Mouse (Mus musculus) MEL (cell line): Measurements from ENCODE around the gene Chst15. TPM values are rescaled to one million over a fixed set of nuclear protein-coding genes. Genes with fewer than 3 reads are reported as not detected.
A peak's percentile ranks its signal among the peaks of the same experiment; 100 is the strongest.

Source experiments
- DNase-seq: peaks from one replicate; pipeline ENCODE4 v3.0.0; 2011; ENCODE audit warnings: low read depth, low spot score
- H3K27ac ChIP-seq: 2 replicates; pipeline ENCODE4 v1.5.1; 2012; ENCODE audit warnings: low read depth, mild to moderate bottlenecking, control low read depth, low read length, moderate library complexity; ENCODE audit not compliant: control insufficient read depth
- H3K27me3 ChIP-seq, 2 experiments: fragments of 150-350 bp in 1 of 2; sonication (generic) in 1 of 2; 2 replicates each; pipeline ENCODE4 v1.6.1; 2012; ENCODE audit warnings: low read length in 2 of 2, mild to moderate bottlenecking in 2 of 2, improper control_type of control experiment in 1 of 2, moderate library complexity in 1 of 2; ENCODE audit not compliant: insufficient read depth in 2 of 2, control insufficient read depth in 1 of 2
- H3K36me3 ChIP-seq, 2 experiments: 2 replicates each; pipeline ENCODE4 v1.6.1; 2012 to 2014; ENCODE audit warnings: low read length in 2 of 2, improper control_type of control experiment in 1 of 2, inconsistent platforms in 1 of 2, mild to moderate bottlenecking in 1 of 2; ENCODE audit not compliant: insufficient read depth in 2 of 2, control insufficient read depth in 1 of 2
- H3K4me1 ChIP-seq, 2 experiments: fragments of 150-350 bp in 1 of 2; sonication (generic) in 1 of 2; 2 replicates each; pipeline ENCODE4 v1.6.1; 2012; ENCODE audit warnings: low read length in 2 of 2, improper control_type of control experiment in 1 of 2, mild to moderate bottlenecking in 1 of 2; ENCODE audit not compliant: insufficient read depth in 2 of 2, control insufficient read depth in 1 of 2
- H3K4me3 ChIP-seq, 2 experiments: fragments of 150-350 bp in 1 of 2; sonication (generic) in 1 of 2; 2 replicates each; pipeline ENCODE4 v1.5.1; 2012; ENCODE audit warnings: low read depth in 2 of 2, low read length in 2 of 2, mild to moderate bottlenecking in 2 of 2, moderate library complexity in 2 of 2, control low read depth in 1 of 2, improper control_type of control experiment in 1 of 2; ENCODE audit not compliant: control insufficient read depth in 1 of 2, insufficient read depth in 1 of 2
- H3K79me2 ChIP-seq: 2 replicates; pipeline ENCODE4 v1.6.1; 2012; ENCODE audit warnings: mild to moderate bottlenecking, low read length, moderate library complexity; ENCODE audit not compliant: control insufficient read depth, poor library complexity, insufficient read depth
- H3K9ac ChIP-seq: 2 replicates; pipeline ENCODE4 v1.6.1; 2012; ENCODE audit warnings: low read depth, mild to moderate bottlenecking, control low read depth, low read length, moderate library complexity; ENCODE audit not compliant: control insufficient read depth, poor library complexity, severe bottlenecking
- H3K9me3 ChIP-seq: fragments of 150-350 bp; sonication (generic); replicated peaks from 2 replicates; pipeline ENCODE4 v1.6.1; 2012; ENCODE audit warnings: mild to moderate bottlenecking, low read length, improper control_type of control experiment, moderate library complexity; ENCODE audit not compliant: insufficient read depth
- CHD1 ChIP-seq: IDR thresholded peaks from 2 replicates; pipeline ENCODE4 v1.6.1; 2012; ENCODE audit warnings: low read depth, mild to moderate bottlenecking, inconsistent platforms, low read length, improper control_type of control experiment
- CTCF ChIP-seq, 3 experiments: IDR thresholded peaks in 2 of 3; conservative IDR thresholded peaks in 1 of 3; 2 replicates each; pipeline ENCODE4 v1.5.1; 2011 to 2012; ENCODE audit warnings: low read length in 3 of 3, low read depth in 2 of 3, mild to moderate bottlenecking in 2 of 3, improper control_type of control experiment in 1 of 3, inconsistent platforms in 1 of 3, mixed read lengths in 1 of 3, moderate library complexity in 1 of 3; ENCODE audit not compliant: control insufficient read depth in 1 of 3, insufficient read depth in 1 of 3, poor library complexity in 1 of 3, severe bottlenecking in 1 of 3
- E2F4 ChIP-seq: IDR thresholded peaks from 2 replicates; pipeline ENCODE4 v1.6.1; 2011; ENCODE audit warnings: low read depth, low read length, improper control_type of control experiment, borderline replicate concordance
- ELF1 ChIP-seq: IDR thresholded peaks from 2 replicates; pipeline ENCODE4 v1.6.1; 2014; ENCODE audit warnings: low read depth, mild to moderate bottlenecking, inconsistent platforms, low read length, improper control_type of control experiment, moderate library complexity
- GATA1 ChIP-seq: IDR thresholded peaks from 2 replicates; pipeline ENCODE4 v1.6.1; 2011; ENCODE audit warnings: low read depth, low read length, improper control_type of control experiment
- HCFC1 ChIP-seq: IDR thresholded peaks from 2 replicates; pipeline ENCODE4 v1.6.1; 2012; ENCODE audit warnings: low read depth, mild to moderate bottlenecking, inconsistent platforms, low read length, improper control_type of control experiment, moderate library complexity
- JUND ChIP-seq: IDR thresholded peaks from 2 replicates; pipeline ENCODE4 v1.6.1; 2011; ENCODE audit warnings: low read depth, mild to moderate bottlenecking, improper control_type of control experiment, low read length
- MAFK ChIP-seq: IDR thresholded peaks from 2 replicates; pipeline ENCODE4 v1.6.1; 2011; ENCODE audit warnings: low read depth, mild to moderate bottlenecking, low read length, improper control_type of control experiment, borderline replicate concordance
- MAZ ChIP-seq: IDR thresholded peaks from 2 replicates; pipeline ENCODE4 v1.6.1; 2012; ENCODE audit warnings: low read depth, mild to moderate bottlenecking, inconsistent platforms, low read length, improper control_type of control experiment
- MEF2A ChIP-seq: IDR thresholded peaks from 2 replicates; pipeline ENCODE4 v1.6.1; 2014; ENCODE audit warnings: low read depth, mild to moderate bottlenecking, inconsistent platforms, low read length, improper control_type of control experiment; ENCODE audit not compliant: poor library complexity, insufficient replicate concordance, severe bottlenecking; ENCODE audit errors: extremely low read depth
- MYC ChIP-seq: IDR thresholded peaks from 2 replicates; pipeline ENCODE4 v1.6.1; 2011; ENCODE audit warnings: low read depth, mild to moderate bottlenecking, low read length, improper control_type of control experiment, moderate library complexity
- NRF1 ChIP-seq: IDR thresholded peaks from 2 replicates; pipeline ENCODE4 v1.6.1; 2014; ENCODE audit warnings: low read depth, mild to moderate bottlenecking, inconsistent platforms, low read length, improper control_type of control experiment, moderate library complexity; ENCODE audit not compliant: poor library complexity, insufficient read depth, severe bottlenecking
- POLR2AphosphoS5 ChIP-seq: IDR thresholded peaks from 2 replicates; pipeline ENCODE4 v1.6.1; 2012; ENCODE audit warnings: low read depth, borderline replicate concordance, mild to moderate bottlenecking, inconsistent platforms, low read length, moderate library complexity, mixed read lengths
- TBP ChIP-seq: IDR thresholded peaks from 2 replicates; pipeline ENCODE4 v1.8.0; 2011; ENCODE audit warnings: low read depth, low read length, improper control_type of control experiment
- TCF12 ChIP-seq: IDR thresholded peaks from 2 replicates; pipeline ENCODE4 v1.6.1; 2014; ENCODE audit warnings: low read depth, mild to moderate bottlenecking, inconsistent platforms, low read length, improper control_type of control experiment, moderate library complexity
- UBTF ChIP-seq: IDR thresholded peaks from 2 replicates; pipeline ENCODE4 v1.6.1; 2012; ENCODE audit warnings: low read depth, mild to moderate bottlenecking, inconsistent platforms, low read length, improper control_type of control experiment, moderate library complexity, borderline replicate concordance; ENCODE audit not compliant: insufficient read depth
- ZKSCAN1 ChIP-seq: IDR thresholded peaks from 2 replicates; pipeline ENCODE4 v1.6.1; 2012; ENCODE audit warnings: low read depth, mild to moderate bottlenecking, inconsistent platforms, low read length, improper control_type of control experiment, moderate library complexity
- ZMIZ1 ChIP-seq: IDR thresholded peaks from 2 replicates; pipeline ENCODE4 v1.6.1; 2012; ENCODE audit warnings: low read depth, mild to moderate bottlenecking, inconsistent platforms, low read length, improper control_type of control experiment, moderate library complexity
- polyA plus RNA-seq, 2 experiments: library from polyadenylated mRNA; stranded (reverse) in 1 of 2; unstranded in 1 of 2; fragments of >175 nt in 1 of 2; fragments of >200 nt in 1 of 2; gene quantifications; 2 replicates each; pipeline versions ENCODE4 v1.2.1 to v1.2.4; 2012; ENCODE audit warnings: low replicate concordance in 2 of 2, low read depth in 1 of 2; ENCODE audit not compliant: insufficient read length in 2 of 2, insufficient read depth in 1 of 2, missing spikeins in 1 of 2
- total RNA-seq: library from RNA; depleted of rRNA; stranded (reverse); fragments of 300-350 nt; gene quantifications from 2 replicates; pipeline ENCODE4 v1.2.3, GENCODE M21; 2012

Chst15 gene
- total and polyA plus RNA-seq, 3 experiments = 14.9 to 18.1 TPM; not detected in 1

- TF ChIP-seq E2F4 (no peak), GATA1 (peak; percentile 95), TCF12 (peak; percentile 90), HCFC1 (peak; percentile 25; the same call in 1 of the 2 replicates), CHD1 (no peak), TBP (peak; percentile 52), CTCF (IDR thresholded peaks at IDR 0.05 in 2 of 3, conservative IDR thresholded peaks at IDR 0.05 in 1 of 3; ENCODE audit: control insufficient read depth in 1 of 3, insufficient read depth in 1 of 3, low read depth in 2 of 3, low read length in 3 of 3, poor library complexity in 1 of 3, severe bottlenecking in 1 of 3) (no peak)
These were observed 48.8 kb upstream of the Chst15 start (continued) for GRCm38 (mm10) chr7:132365703-132366384.

GRCm38 (mm10) chr7:132365111-132365510 lies 48.1 kb upstream of the Chst15 start:
- no peaks in the 10 kb centered on the region for H3K27me3 ChIP-seq
- peaks cover 21 to 46% of the 10 kb centered on the region in 2 experiments for H3K4me1 ChIP-seq
- no peak; the same call in 1 of the 2 replicates for TF ChIP-seq ZMIZ1
- TF ChIP-seq MEF2A = no peak
- no peak for TF ChIP-seq NRF1
- no peak for TF ChIP-seq MYC
- no peak for TF ChIP-seq MAFK
- no peak for TF ChIP-seq E2F4
- no peak for TF ChIP-seq TBP
- no peak for TF ChIP-seq ELF1
- no peak for TF ChIP-seq UBTF
- TF ChIP-seq ZKSCAN1 = no peak
- no peak for TF ChIP-seq JUND
- TF ChIP-seq MAZ = no peak
- TF ChIP-seq POLR2AphosphoS5 = no peak
- TF ChIP-seq CTCF (IDR thresholded peaks at IDR 0.05 in 2 of 3, conservative IDR thresholded peaks at IDR 0.05 in 1 of 3; ENCODE audit: control insufficient read depth in 1 of 3, insufficient read depth in 1 of 3, low read depth in 2 of 3, low read length in 3 of 3, poor library complexity in 1 of 3, severe bottlenecking in 1 of 3) = no peak
- H3K4me3 ChIP-seq = no peak overlapping the region
- no peak for DNase-seq
- H3K27ac ChIP-seq = peak overlapping the region; percentile 68
- peaks cover 15 to 46% of the 10 kb centered on the region in 2 experiments for H3K36me3 ChIP-seq
- no peaks in the 10 kb centered on the region for H3K79me2 ChIP-seq
- no peak overlapping the region for H3K9ac ChIP-seq
- no peaks in the 10 kb centered on the region for H3K9me3 ChIP-seq
